Mouse (Mus musculus): Measurements from ENCODE around the gene Cuedc1. TPM values are rescaled to one million over a fixed set of nuclear protein-coding genes. Genes with fewer than 3 reads are reported as not detected.

The Cuedc1 gene
- polyA plus RNA-seq, 1 experiment from 2014 or later: 18.2 TPM

Other genes starting within 250 kb of the Cuedc1 start
- 11.6 and 12.2 TPM in 2 replicates for gene Mks1, start 244.8 kb upstream of the Cuedc1 start, polyA plus RNA-seq (2014; fragmentation: Nextera tagmentation; extraction: Ambion mirVana)
- 0.08 TPM in 1 of 2 replicates, not detected in the other for gene Epx, start 222.5 kb upstream of the Cuedc1 start, polyA plus RNA-seq (2014; fragmentation: Nextera tagmentation; extraction: Ambion mirVana)
- gene Olfr462, start 205.8 kb upstream of the Cuedc1 start, polyA plus RNA-seq (2014; fragmentation: Nextera tagmentation; extraction: Ambion mirVana): not detected in 2 replicates
- gene Olfr463, start 200.7 kb upstream of the Cuedc1 start, polyA plus RNA-seq (2014; fragmentation: Nextera tagmentation; extraction: Ambion mirVana): not detected in 2 replicates
- not detected in 2 replicates for gene Olfr464, start 177.1 kb upstream of the Cuedc1 start, polyA plus RNA-seq (2014; fragmentation: Nextera tagmentation; extraction: Ambion mirVana)
- 22.9 and 25.7 TPM in 2 replicates for gene Dynll2, start 110.5 kb upstream of the Cuedc1 start, polyA plus RNA-seq (2014; fragmentation: Nextera tagmentation; extraction: Ambion mirVana)
- 488 and 497 TPM in 2 replicates for gene Srsf1, start 50.7 kb upstream of the Cuedc1 start, polyA plus RNA-seq (2014; fragmentation: Nextera tagmentation; extraction: Ambion mirVana)
- 76.2 and 78.4 TPM in 2 replicates for gene Vezf1, start 29.8 kb upstream of the Cuedc1 start, polyA plus RNA-seq (2014; fragmentation: Nextera tagmentation; extraction: Ambion mirVana)
- 76.3 and 85.5 TPM in 2 replicates for gene Mrps23, start 106.3 kb downstream of the Cuedc1 start, polyA plus RNA-seq (2014; fragmentation: Nextera tagmentation; extraction: Ambion mirVana)
- 17.9 and 18.4 TPM in 2 replicates for gene Ccdc182, start 196.0 kb downstream of the Cuedc1 start, polyA plus RNA-seq (2014; fragmentation: Nextera tagmentation; extraction: Ambion mirVana)